Mouse (Mus musculus) ES-E14 (cell line): ENCODE measurements around the gene Slc25a31.

Experiments used
- CHD2 ChIP-seq: IDR thresholded peaks from 2 replicates; pipeline ENCODE4 v1.6.1; 2014; ENCODE audit warnings: mild to moderate bottlenecking, low read depth, low read length, inconsistent platforms
- HCFC1 ChIP-seq: IDR thresholded peaks from 2 replicates; pipeline ENCODE4 v1.6.1; 2012; ENCODE audit warnings: low read length, inconsistent platforms, borderline replicate concordance; ENCODE audit not compliant: insufficient read depth
- ZC3H11A ChIP-seq: IDR thresholded peaks from 2 replicates; pipeline ENCODE4 v1.6.1; 2012; ENCODE audit warnings: low read depth, mild to moderate bottlenecking, inconsistent platforms, low read length, borderline replicate concordance
- ZNF384 ChIP-seq: IDR thresholded peaks from 2 replicates; pipeline ENCODE4 v1.6.1; 2012; ENCODE audit warnings: low read depth, low read length, inconsistent platforms

- TF ChIP-seq HCFC1 (no peak), ZC3H11A (no peak), ZNF384 (no peak), CHD2 (no peak)
Observed at GRCm38 (mm10) chr3:40685855-40686515, 22.7 kb upstream of the Slc25a31 start.
